In the genomic region with DNA sequence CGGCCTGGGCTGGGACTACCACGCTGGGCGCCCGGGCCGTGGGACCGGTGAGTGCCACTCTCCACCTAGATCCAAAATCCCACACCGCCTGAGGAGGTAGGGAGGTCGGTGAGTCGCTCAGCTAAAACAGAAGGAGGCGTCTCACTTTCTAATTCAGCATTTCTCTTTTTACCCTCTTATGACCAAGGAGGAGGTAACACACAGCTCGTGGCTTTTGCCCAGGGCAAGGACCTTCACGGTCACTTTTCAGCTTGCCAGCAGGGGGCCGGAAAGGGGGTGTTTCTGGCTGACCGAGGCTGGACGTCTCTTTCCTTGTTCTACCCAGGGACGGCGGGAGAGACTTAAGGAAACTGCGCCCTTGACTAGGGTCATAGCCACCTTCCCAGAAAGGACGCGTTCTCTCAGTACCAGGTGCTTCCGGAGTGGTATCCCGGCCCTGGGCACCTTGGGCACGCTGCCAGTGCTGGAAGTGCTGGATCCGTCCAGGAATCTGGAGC, we compare ENCODE assay signal across 8 mouse cellular contexts. TPM values are rescaled to one million over a fixed set of nuclear protein-coding genes. Genes with fewer than 3 reads are reported as not detected.
DNase-seq lines count a peak whose midpoint lies in the region; ATAC-seq and TF ChIP-seq lines count a peak whose summit lies in the region.

No protein-coding gene starts in this region.

- peak overlapping the region; percentile 91 for H3K27ac ChIP-seq in intestine, postnatal 0 days (ENCODE audit: low read depth, low read length)
- H3K27ac ChIP-seq in neural tube, embryonic 13.5 days (replicated peaks) = peak overlapping the region; percentile 91

- no peaks in the 10 kb centered on the region for H3K9me3 ChIP-seq in intestine, postnatal 0 days (ENCODE audit: control insufficient read depth)
- H3K9me3 ChIP-seq in neural tube, embryonic 13.5 days = no peaks in the 10 kb centered on the region

- peak overlapping the region; percentile 76 for H3K9ac ChIP-seq in intestine, postnatal 0 days (ENCODE audit: low read depth, low read length)
- peak overlapping the region; percentile 85 for H3K9ac ChIP-seq in neural tube, embryonic 13.5 days

- peaks cover 24% of the 10 kb centered on the region; the same call in 1 of the 2 replicates for H3K36me3 ChIP-seq in intestine, postnatal 0 days (ENCODE audit: control insufficient read depth, insufficient read depth)
- H3K36me3 ChIP-seq in neural tube, embryonic 13.5 days = peaks cover 29% of the 10 kb centered on the region

- peaks cover 4% of the 10 kb centered on the region for H3K4me1 ChIP-seq in intestine, postnatal 0 days (replicated peaks; ENCODE audit: control insufficient read depth, insufficient read depth, low read length)
- H3K4me1 ChIP-seq in lung, adult 2 months (ENCODE audit: control insufficient read depth, insufficient read depth, low read length) = peaks cover 5% of the 10 kb centered on the region; the same call in 1 of the 2 replicates
- peaks cover 21% of the 10 kb centered on the region for H3K4me1 ChIP-seq in neural tube, embryonic 13.5 days (replicated peaks)

- peak; percentile 62 for ATAC-seq in intestine, postnatal 0 days
- ATAC-seq in neural tube, embryonic 13.5 days (ENCODE audit: low read depth) = peak; percentile 9; the same call in 1 of the 2 replicates

- WGBS in intestine, postnatal 0 days = under 1% methylated on average over 24 of the region's 24 CpGs
- under 1% methylated on average over 24 of the region's 24 CpGs for WGBS in lung, adult 2 months
- WGBS in neural tube, embryonic 13.5 days = 0% methylated on average over 24 of the region's 24 CpGs

- peak; percentile 81 for DNase-seq in 3134 (ENCODE audit: extremely low read depth, insufficient read length, low spot score)
- DNase-seq in NIH3T3 (ENCODE audit: low read depth) = peak; percentile 76
- DNase-seq in embryo, embryonic 10.5 days (ENCODE audit: low spot score) = peak; percentile 77
- DNase-seq in heart, adult 11 months = peak; percentile 97
- no peak for DNase-seq in lung, adult 2 months
- DNase-seq in urinary bladder, postnatal 4 days (ENCODE audit: low spot score in 2 of 2) = peak; percentile 57 to 64

- H3K27me3 ChIP-seq in intestine, postnatal 0 days (replicated peaks; ENCODE audit: control insufficient read depth, insufficient read depth, low read length) = no peaks in the 10 kb centered on the region
- H3K27me3 ChIP-seq in neural tube, embryonic 13.5 days = no peaks in the 10 kb centered on the region

- TF ChIP-seq POLR2A in lung, adult 2 months (IDR thresholded peaks at IDR 0.05; ENCODE audit: borderline replicate concordance, extremely low read depth, low read depth, low read length) = no peak

- peak overlapping the region; percentile 95 for H3K4me2 ChIP-seq in intestine, postnatal 0 days (replicated peaks; ENCODE audit: low read depth)
- peak overlapping the region; percentile 95 for H3K4me2 ChIP-seq in neural tube, embryonic 13.5 days

- H3K4me3 ChIP-seq in intestine, postnatal 0 days (ENCODE audit: low read depth, low read length) = peak overlapping the region; percentile 79
- H3K4me3 ChIP-seq in lung, adult 2 months (replicated peaks; ENCODE audit: extremely low read depth, low read depth, low read length) = peak overlapping the region; percentile 90
- peak overlapping the region; percentile 65 for H3K4me3 ChIP-seq in neural tube, embryonic 13.5 days

- TF ChIP-seq CTCF in intestine, postnatal 0 days (IDR thresholded peaks at IDR 0.05; ENCODE audit: low read depth) = peak; percentile 65
- TF ChIP-seq CTCF in lung, adult 2 months (IDR thresholded peaks at IDR 0.05; ENCODE audit: insufficient read depth, low read length) = peak; percentile 32; the same call in 1 of the 2 replicates

RNA-seq across cellular contexts. Expression of gene Pigw, which starts 0.4 kb away (rescaled TPM):
- 1.3 and 1.5 TPM in 2 replicates for polyA plus RNA-seq in intestine, postnatal 0 days (2015; fragmentation: Nextera tagmentation; extraction: Ambion mirVana)
- 1.1 and 2.3 TPM in 2 replicates for polyA plus RNA-seq in lung, adult 2 months (2012; rRNA removed)
- polyA plus RNA-seq in neural tube, embryonic 13.5 days (2015; fragmentation: Nextera tagmentation; extraction: Ambion mirVana) = 2.5 and 2.6 TPM in 2 replicates

RNA-seq across cellular contexts. Expression of gene Myo19, which starts 0.6 kb away (rescaled TPM):
- polyA plus RNA-seq in intestine, postnatal 0 days (2015; fragmentation: Nextera tagmentation; extraction: Ambion mirVana) = 3.6 and 3.9 TPM in 2 replicates
- 6.9 and 8.0 TPM in 2 replicates for polyA plus RNA-seq in lung, adult 2 months (2012; rRNA removed)
- 5.9 and 6.1 TPM in 2 replicates for polyA plus RNA-seq in neural tube, embryonic 13.5 days (2015; fragmentation: Nextera tagmentation; extraction: Ambion mirVana)

RNA-seq across cellular contexts. Expression of gene Ggnbp2, which starts 9.9 kb away (rescaled TPM):
- polyA plus RNA-seq in intestine, postnatal 0 days (2015; fragmentation: Nextera tagmentation; extraction: Ambion mirVana) = 75.0 and 89.9 TPM in 2 replicates
- 28.1 and 42.2 TPM in 2 replicates for polyA plus RNA-seq in lung, adult 2 months (2012; rRNA removed)
- 74.9 and 86.2 TPM in 2 replicates for polyA plus RNA-seq in neural tube, embryonic 13.5 days (2015; fragmentation: Nextera tagmentation; extraction: Ambion mirVana)

RNA-seq across cellular contexts. Expression of gene Znhit3, which starts 35.7 kb away (rescaled TPM):
- 22.6 and 23.5 TPM in 2 replicates for polyA plus RNA-seq in intestine, postnatal 0 days (2015; fragmentation: Nextera tagmentation; extraction: Ambion mirVana)
- polyA plus RNA-seq in lung, adult 2 months (2012; rRNA removed) = 6.5 and 7.7 TPM in 2 replicates
- 65.4 and 68.0 TPM in 2 replicates for polyA plus RNA-seq in neural tube, embryonic 13.5 days (2015; fragmentation: Nextera tagmentation; extraction: Ambion mirVana)

RNA-seq across cellular contexts. Expression of gene Dhrs11, which starts 51.7 kb away (rescaled TPM):
- polyA plus RNA-seq in intestine, postnatal 0 days (2015; fragmentation: Nextera tagmentation; extraction: Ambion mirVana) = 129 and 141 TPM in 2 replicates
- polyA plus RNA-seq in lung, adult 2 months (2012; rRNA removed) = 19.5 and 21.3 TPM in 2 replicates
- 7.5 and 7.8 TPM in 2 replicates for polyA plus RNA-seq in neural tube, embryonic 13.5 days (2015; fragmentation: Nextera tagmentation; extraction: Ambion mirVana)
